Mouse (Mus musculus): ENCODE data around the gene Ckap5. TPM values are rescaled to one million over a fixed set of nuclear protein-coding genes. Genes with fewer than 3 reads are reported as not detected.

The Ckap5 gene
- polyA plus RNA-seq, 1 experiment from 2014 or later: 115 TPM

DNA sequence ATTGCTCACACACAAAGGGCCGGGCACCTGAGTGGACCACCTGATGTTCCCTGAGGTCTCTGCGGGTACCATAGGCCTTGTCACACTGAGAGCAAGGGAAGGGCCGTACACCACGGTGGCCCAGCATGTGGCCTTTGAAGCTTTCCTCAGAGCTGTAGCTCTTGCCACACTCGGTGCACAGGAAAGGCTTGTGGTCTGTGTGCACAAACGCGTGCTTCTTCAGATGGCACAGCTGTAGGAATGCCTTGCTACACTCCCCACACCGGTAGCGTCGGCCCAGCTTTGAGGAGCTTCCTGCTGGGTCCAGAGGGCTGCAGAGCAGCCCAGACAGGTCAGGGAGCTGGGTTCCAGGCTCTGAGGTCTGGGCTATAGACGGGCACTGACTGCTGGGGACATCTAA is 119.2 kb downstream of the Ckap5 start:
- Histone ChIP-seq H3K9ac (no peak overlapping the region), H3K27ac (no peak overlapping the region), H3K9me3 (no peaks in the 10 kb centered on the region), H3K27me3 (replicated peaks) (no peaks in the 10 kb centered on the region), H3K4me3 (no peak overlapping the region), H3K4me1 (peaks cover 18% of the 10 kb centered on the region), H3K4me2 (no peak overlapping the region), H3K36me3 (replicated peaks) (peaks cover 44% of the 10 kb centered on the region)
- WGBS: 95% methylated on average over 11 of the region's 11 CpGs
- ATAC-seq (replicated peaks): no peak

DNA sequence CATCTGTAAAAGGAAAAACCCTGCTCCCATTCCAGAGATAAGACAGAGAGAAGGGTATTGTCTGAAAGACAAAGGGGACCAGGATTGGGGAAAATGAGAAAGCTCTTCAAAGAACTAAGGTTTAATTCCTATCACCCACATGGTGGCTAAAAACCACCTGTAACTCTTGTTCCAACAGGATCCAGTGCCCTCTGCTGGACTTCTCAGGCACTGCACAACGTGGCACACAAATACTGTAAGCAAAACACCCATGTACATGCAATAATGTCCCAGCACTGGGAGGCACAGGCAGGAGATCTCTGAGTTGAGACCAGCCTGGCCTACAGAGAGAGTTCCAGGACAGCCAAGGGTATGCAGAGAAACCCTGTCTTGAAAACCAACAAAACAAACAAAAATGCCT is 120.2 kb downstream of the Ckap5 start:
- Histone ChIP-seq H3K9me3 (no peaks in the 10 kb centered on the region), H3K27ac (no peak overlapping the region), H3K4me3 (no peak overlapping the region), H3K27me3 (replicated peaks) (no peaks in the 10 kb centered on the region), H3K4me1 (peaks cover 28% of the 10 kb centered on the region), H3K36me3 (replicated peaks) (peaks cover 44% of the 10 kb centered on the region), H3K4me2 (no peak overlapping the region), H3K9ac (no peak overlapping the region)
- ATAC-seq (replicated peaks): no peak
- 26% methylated on average over 1 of the region's 1 CpGs for WGBS

DNA sequence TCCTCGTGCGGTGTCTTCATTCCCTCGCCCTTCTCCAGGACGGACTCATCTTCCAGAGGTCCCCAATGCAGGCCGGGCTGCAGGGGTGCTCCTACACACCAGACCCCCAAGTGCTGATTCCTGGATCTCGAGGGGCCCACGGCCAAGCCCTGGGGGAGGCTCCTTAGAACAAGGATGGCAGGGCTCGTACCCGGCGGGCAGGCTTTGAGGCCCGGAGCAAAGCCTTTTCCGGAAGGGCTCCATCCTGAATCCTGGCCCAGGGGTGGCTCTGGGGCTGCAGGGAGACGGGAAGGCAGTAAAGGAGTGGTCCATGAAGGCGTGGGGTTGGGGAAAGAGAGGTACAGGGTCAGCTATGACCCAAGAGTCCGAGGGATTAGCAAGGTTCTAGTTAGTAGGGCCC is 122.6 kb downstream of the Ckap5 start:
- ATAC-seq (replicated peaks): peak; percentile 18; the same call in 1 of the 2 replicates
- peaks cover 31% of the 10 kb centered on the region for H3K36me3 ChIP-seq (replicated peaks)
- peak overlapping the region; percentile 92 for H3K9ac ChIP-seq
- H3K4me3 ChIP-seq: peak overlapping the region; percentile 89
- H3K4me1 ChIP-seq: peaks cover 39% of the 10 kb centered on the region
- no peaks in the 10 kb centered on the region for H3K9me3 ChIP-seq
- H3K27me3 ChIP-seq (replicated peaks): no peaks in the 10 kb centered on the region
- 2% methylated on average over 15 of the region's 15 CpGs for WGBS
- peak overlapping the region; percentile 87 for H3K27ac ChIP-seq
- peak overlapping the region; percentile 100 for H3K4me2 ChIP-seq

DNA sequence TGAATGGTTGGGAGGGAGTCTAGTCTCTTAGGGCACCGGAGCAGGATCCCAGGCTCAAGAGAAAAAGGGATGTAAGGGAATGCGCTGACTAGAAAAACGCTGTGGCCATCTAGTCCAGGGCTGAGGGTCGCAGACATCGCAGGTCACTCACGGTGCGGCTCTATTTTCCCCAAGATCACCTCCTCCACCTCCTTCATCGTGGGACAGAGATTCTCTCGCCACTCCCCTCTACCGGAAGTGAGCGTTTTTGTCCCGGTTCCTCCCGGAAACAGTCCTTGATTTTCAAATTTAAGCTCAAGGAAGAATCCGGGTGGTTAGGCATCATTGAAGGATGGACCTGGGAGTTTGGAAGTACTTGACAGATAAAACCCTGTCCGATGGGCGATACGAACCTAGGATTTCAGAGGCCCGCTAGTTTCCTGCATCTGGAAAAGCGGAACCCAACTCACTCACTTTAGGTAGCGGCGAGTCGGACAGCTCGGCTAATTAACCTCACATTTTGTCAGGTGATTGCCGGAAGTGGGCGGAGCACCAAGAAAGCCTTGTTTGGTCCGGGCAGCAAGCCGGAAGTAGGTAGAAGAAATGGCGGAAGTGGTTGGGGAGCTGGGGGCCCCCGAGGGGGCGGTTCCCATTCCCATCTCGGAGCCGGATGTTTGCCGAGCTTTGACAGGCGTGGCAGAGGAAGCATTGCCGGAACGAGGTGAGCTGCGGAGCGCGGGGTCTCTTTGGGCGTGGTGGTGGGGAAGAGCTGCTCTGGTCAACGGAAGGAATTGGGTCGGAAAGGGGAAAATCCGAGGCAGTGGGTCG is 123.2 kb downstream of the Ckap5 start, which contains the start of the genes Zfp408 and Arhgap1:
Gene Zfp408 (minus strand): TSS at position 239 of the 807 bp plus-strand sequence.
Gene Arhgap1 (plus strand): TSS at position 308 of the 807 bp plus-strand sequence.
- peak; percentile 94 for ATAC-seq (replicated peaks)
- H3K9ac ChIP-seq: peak within 1 kb of the TSS; percentile 92
- H3K4me1 ChIP-seq: peaks cover 39% of the 10 kb centered on the region
- H3K4me3 ChIP-seq: peak within 1 kb of the TSS; percentile 89
- H3K9me3 ChIP-seq: no peaks in the 10 kb centered on the region
- peak within 1 kb of the TSS; percentile 87 for H3K27ac ChIP-seq
- peaks cover 31% of the 10 kb centered on the region for H3K36me3 ChIP-seq (replicated peaks)
- H3K27me3 ChIP-seq (replicated peaks): no peaks in the 10 kb centered on the region
- H3K4me2 ChIP-seq: peak within 1 kb of the TSS; percentile 100
- WGBS: under 1% methylated on average over 44 of the region's 44 CpGs

DNA sequence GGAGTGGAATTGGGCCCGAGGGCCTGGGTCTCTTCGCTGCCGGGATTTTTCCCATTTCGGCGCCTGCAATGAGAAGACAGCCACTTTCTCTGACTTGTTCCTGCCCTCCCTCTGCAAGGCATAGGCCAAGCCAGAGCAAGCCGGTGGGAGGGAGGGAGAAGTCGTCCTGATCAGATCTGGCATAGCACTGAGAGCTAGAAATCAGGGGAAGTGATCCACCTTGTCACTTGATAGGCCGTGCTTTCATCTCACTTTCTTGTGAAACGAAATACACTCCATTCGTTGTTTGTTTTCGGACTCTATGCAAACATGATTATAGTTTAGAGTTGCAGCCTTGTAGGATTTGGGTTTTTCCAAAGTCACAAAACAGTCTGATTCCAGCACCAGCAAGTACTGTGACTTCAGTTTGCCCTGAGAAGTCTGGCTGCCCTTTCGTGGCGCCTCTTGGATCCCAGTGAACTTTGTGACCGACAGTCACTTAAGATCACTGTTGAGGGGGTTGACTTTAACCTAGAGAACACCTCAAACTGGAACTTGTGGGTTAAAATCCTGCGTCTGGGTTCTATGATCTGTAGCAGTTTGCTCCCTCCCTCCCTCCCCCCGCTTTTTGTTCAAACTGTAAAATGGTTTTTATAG is 123.9 kb downstream of the Ckap5 start:
- peaks cover 34% of the 10 kb centered on the region for H3K36me3 ChIP-seq (replicated peaks)
- H3K27ac ChIP-seq: peak overlapping the region; percentile 87
- WGBS: 16% methylated on average over 16 of the region's 16 CpGs
- peaks cover 39% of the 10 kb centered on the region for H3K4me1 ChIP-seq
- no peaks in the 10 kb centered on the region for H3K9me3 ChIP-seq
- H3K4me2 ChIP-seq: peak overlapping the region; percentile 53
- peak overlapping the region; percentile 89 for H3K4me3 ChIP-seq
- peak; percentile 59 for ATAC-seq (replicated peaks)
- H3K27me3 ChIP-seq (replicated peaks): no peaks in the 10 kb centered on the region
- peak overlapping the region; percentile 67 for H3K9ac ChIP-seq

DNA sequence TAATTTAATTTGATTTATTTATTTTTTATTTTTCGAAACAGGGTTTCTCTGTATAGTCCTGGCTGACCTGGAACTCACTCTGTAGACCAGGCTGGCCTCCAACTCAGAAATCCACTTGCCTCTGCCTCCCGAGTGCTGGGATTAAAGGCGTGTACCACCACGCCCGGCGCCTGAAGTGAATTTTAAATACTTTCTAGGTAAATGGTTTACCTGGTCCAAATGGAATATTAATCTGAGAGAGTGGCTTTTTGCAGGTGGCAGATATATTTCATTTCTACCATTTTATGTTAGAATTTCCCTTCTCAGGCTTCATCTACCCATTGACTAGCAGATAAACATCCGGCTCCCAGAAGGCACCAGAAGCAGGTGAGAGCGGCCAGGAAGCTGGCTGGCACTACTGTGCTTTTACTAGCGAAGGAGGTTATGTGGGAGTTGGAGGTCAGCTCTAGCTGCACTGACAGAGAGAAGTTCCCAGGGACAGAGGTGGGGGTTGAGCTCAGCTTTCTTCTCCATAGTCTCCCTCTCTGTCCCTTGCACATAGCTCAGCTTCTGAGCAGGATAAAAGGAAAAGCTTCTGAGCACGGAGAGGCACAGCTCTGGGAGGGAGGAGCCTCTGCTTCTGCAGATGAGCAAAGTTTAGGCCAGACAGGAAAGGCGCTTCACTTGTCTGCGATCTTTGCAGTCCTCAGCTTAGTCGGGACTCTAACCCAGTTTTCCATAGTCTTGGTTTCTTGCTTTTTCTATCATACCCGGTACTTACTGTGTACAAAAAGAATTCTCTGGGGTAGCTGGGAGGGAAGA is 125.1 kb downstream of the Ckap5 start:
- no peaks in the 10 kb centered on the region for H3K27me3 ChIP-seq (replicated peaks)
- peaks cover 25% of the 10 kb centered on the region; the same call in 1 of the 2 replicates for H3K36me3 ChIP-seq (replicated peaks)
- WGBS: 88% methylated on average over 14 of the region's 14 CpGs
- H3K27ac ChIP-seq: no peak overlapping the region
- H3K9me3 ChIP-seq: no peaks in the 10 kb centered on the region
- no peak overlapping the region; the same call in 1 of the 2 replicates for H3K4me2 ChIP-seq
- ATAC-seq (replicated peaks): no peak
- peaks cover 39% of the 10 kb centered on the region for H3K4me1 ChIP-seq
- no peak overlapping the region for H3K4me3 ChIP-seq
- no peak overlapping the region for H3K9ac ChIP-seq

DNA sequence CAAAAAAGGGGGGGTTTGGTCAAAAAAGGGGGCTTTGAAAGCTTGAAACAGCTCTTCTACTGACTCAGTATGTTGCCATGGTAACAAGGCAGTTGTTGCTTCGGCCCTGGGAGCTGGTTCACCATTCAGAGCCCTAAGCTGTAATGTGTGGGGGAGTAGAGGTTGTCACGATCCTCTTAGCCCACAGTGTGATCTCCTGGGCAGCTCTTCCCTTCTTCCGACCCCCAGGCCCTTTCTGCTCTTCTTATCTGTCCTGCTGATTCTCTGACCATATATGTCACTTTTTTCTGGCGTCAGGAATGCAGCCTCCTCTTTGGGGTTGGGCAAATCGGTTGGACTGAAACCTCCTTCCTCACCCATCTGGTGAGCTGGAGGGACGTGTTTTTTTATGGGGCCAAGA is 126.3 kb downstream of the Ckap5 start:
- ATAC-seq (replicated peaks): no peak
- H3K9ac ChIP-seq: no peak overlapping the region
- peaks cover 27% of the 10 kb centered on the region; the same call in 1 of the 2 replicates for H3K36me3 ChIP-seq (replicated peaks)
- H3K4me3 ChIP-seq: no peak overlapping the region
- no peak overlapping the region for H3K4me2 ChIP-seq
- no peaks in the 10 kb centered on the region for H3K9me3 ChIP-seq
- peaks cover 37% of the 10 kb centered on the region for H3K4me1 ChIP-seq
- H3K27me3 ChIP-seq (replicated peaks): no peaks in the 10 kb centered on the region
- 41% methylated on average over 6 of the region's 6 CpGs for WGBS
- H3K27ac ChIP-seq: no peak overlapping the region

DNA sequence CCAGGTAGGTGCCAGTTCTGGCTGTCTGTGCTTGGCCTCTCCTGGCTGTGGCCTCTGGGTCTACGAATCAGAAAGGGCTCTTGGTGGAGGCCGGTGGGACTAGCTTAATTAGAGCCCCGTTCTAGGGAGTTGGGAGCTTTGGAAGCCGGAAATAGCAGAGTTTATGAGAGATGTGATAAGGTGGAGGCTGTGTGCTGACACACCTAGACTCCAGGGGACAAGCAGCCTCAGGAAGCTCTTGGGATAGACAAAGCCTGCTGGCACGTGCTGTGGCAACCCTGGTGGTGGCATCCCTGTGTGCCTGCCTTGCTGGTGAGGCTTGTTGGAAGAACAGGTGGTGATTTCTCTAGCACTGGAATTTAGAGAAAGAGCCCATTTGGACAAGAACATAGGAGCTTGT is 128.8 kb downstream of the Ckap5 start:
- Histone ChIP-seq H3K9ac (no peak overlapping the region), H3K4me1 (peaks cover 25% of the 10 kb centered on the region), H3K9me3 (no peaks in the 10 kb centered on the region), H3K4me2 (no peak overlapping the region), H3K27me3 (replicated peaks) (no peaks in the 10 kb centered on the region), H3K27ac (no peak overlapping the region), H3K4me3 (no peak overlapping the region), H3K36me3 (replicated peaks) (peaks cover 38% of the 10 kb centered on the region; the same call in 1 of the 2 replicates)
- WGBS: 96% methylated on average over 5 of the region's 5 CpGs
- ATAC-seq (replicated peaks): no peak

DNA sequence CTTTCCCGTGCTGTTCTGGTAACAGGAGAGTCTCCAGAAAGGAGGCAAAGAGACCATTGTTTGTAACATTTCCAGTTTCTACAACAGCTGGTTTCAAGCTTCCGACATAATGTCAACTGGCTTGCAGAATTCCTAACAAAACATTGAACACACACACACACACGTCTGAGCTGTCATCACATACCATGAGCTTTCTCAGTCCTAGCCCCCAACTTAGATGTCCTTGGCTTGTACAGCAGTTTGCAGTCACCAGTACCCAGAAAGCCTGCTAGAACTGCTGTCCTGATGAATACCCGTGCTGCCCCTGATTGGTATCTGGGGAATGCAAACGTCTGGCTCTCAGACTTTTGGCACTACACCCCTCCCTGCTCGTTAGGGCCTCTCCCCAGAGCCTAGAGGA is 129.3 kb downstream of the Ckap5 start:
- ATAC-seq (replicated peaks): no peak
- H3K4me1 ChIP-seq: peaks cover 21% of the 10 kb centered on the region
- no peaks in the 10 kb centered on the region for H3K27me3 ChIP-seq (replicated peaks)
- 83% methylated on average over 6 of the region's 6 CpGs for WGBS
- H3K9ac ChIP-seq: no peak overlapping the region
- no peaks in the 10 kb centered on the region for H3K9me3 ChIP-seq
- no peak overlapping the region for H3K27ac ChIP-seq
- peaks cover 38% of the 10 kb centered on the region; the same call in 1 of the 2 replicates for H3K36me3 ChIP-seq (replicated peaks)
- H3K4me2 ChIP-seq: no peak overlapping the region
- no peak overlapping the region for H3K4me3 ChIP-seq

DNA sequence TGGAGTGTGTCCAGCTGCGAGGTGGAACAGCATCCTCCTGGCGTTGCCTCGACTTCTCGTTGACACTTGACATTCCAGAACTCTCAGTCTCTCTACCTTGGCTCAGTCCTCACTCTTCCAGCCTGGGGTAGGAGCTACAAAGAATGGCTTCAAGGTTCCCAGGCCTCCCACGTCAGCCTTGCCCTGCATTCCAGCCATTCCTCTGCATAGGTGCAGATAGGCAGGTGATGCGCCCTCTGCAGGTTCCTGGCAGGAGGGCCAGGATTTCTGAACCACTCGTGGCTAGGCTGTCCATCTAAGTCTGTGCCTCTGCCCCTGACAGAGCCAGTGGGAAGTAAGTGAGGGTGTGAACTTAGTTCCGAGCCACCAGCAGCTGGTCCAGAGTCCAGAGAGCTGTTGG is 130.2 kb downstream of the Ckap5 start:
- ATAC-seq (replicated peaks): no peak
- H3K27ac ChIP-seq: no peak overlapping the region
- H3K9ac ChIP-seq: no peak overlapping the region
- peaks cover 11% of the 10 kb centered on the region for H3K4me1 ChIP-seq
- H3K4me2 ChIP-seq: no peak overlapping the region
- 73% methylated on average over 8 of the region's 8 CpGs for WGBS
- H3K9me3 ChIP-seq: no peaks in the 10 kb centered on the region
- H3K27me3 ChIP-seq (replicated peaks): no peaks in the 10 kb centered on the region
- H3K36me3 ChIP-seq (replicated peaks): peaks cover 38% of the 10 kb centered on the region; the same call in 1 of the 2 replicates
- H3K4me3 ChIP-seq: no peak overlapping the region

DNA sequence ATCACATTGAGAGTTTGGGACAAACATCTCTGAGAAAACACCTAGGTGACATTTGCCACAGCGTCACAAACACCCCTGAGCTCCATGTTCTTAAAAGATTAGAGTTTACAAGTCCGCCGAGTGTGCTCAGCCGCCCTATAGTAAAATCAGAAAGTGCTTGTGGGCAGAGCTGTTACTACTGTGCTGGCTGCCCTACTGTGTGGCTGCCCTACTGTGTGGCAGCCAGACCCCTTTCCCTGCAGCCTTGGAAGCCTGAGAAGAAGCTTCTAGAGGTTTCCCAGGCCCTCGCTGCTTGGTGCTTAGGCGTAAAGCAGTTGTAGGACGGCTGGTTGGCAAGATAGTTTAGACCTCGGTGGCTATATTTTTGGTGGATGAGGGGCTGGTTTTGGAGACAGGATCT is 133.1 kb downstream of the Ckap5 start:
- Histone ChIP-seq H3K9ac (no peak overlapping the region), H3K9me3 (no peaks in the 10 kb centered on the region), H3K27ac (no peak overlapping the region), H3K27me3 (replicated peaks) (no peaks in the 10 kb centered on the region), H3K4me1 (no peaks in the 10 kb centered on the region), H3K36me3 (replicated peaks) (peaks cover 61% of the 10 kb centered on the region), H3K4me2 (no peak overlapping the region), H3K4me3 (no peak overlapping the region)
- WGBS: 97% methylated on average over 8 of the region's 8 CpGs
- no peak for ATAC-seq (replicated peaks)

DNA sequence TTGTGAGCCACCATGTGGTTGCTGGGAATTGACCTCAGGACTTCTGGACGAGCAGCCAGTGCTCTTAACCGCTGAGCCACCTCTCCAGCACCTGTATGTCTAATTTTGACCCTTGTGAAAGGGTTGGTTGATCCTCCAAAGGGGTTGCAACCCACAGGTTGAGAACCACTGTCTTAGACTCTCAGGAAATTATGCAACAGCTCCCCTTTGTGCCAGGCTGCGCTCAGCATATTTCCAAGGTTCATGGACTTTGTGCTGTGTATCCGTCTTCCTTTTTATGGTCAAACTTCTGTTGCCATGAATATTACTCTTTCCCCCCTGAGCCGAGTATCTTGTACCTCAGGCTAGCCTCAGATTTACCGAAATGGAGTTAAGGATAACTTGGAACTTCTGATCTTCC is 134.4 kb downstream of the Ckap5 start:
- no peaks in the 10 kb centered on the region for H3K4me1 ChIP-seq
- H3K4me2 ChIP-seq: no peak overlapping the region
- no peak for ATAC-seq (replicated peaks)
- WGBS: 94% methylated on average over 6 of the region's 6 CpGs
- H3K27me3 ChIP-seq (replicated peaks): no peaks in the 10 kb centered on the region
- no peak overlapping the region for H3K27ac ChIP-seq
- no peaks in the 10 kb centered on the region for H3K9me3 ChIP-seq
- no peak overlapping the region for H3K4me3 ChIP-seq
- peaks cover 61% of the 10 kb centered on the region for H3K36me3 ChIP-seq (replicated peaks)
- no peak overlapping the region for H3K9ac ChIP-seq
